Mouse (Mus musculus) activated CD4-positive, CD25-positive, alpha-beta regulatory T cell (primary cell): ENCODE results near the gene Olfr1458. TPM values are rescaled to one million over a fixed set of nuclear protein-coding genes. Genes with fewer than 3 reads are reported as not detected.

Source experiments
- polyA plus RNA-seq, 2 experiments: library from polyadenylated mRNA; unstranded; fragments of 100-300 nt; shearing (Covaris generic); gene quantifications; one replicate each; pipeline ENCODE4 v1.2.1; 2017

The Olfr1458 gene
- not detected for polyA plus RNA-seq

DNA sequence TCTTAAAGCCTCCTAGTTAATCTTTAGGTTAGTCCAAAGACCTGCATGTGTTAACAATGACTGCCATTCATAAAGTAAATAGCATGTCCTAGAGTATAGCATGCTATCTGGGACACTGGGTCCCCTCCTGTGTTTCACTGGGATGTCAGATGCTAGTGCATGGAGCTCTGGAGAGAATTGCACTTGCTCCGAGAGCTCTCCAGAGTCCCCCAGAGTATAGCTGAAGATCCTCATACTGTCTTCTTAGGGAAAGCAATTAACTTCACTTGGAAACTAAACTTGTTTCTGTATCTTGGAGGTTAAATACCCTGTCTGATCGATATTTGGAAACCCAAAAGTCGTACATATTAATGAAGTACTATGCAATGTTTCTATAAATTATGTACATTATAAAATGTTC is at the start of gene Olfr1458:
Gene Olfr1458, minus strand, starts transcription at position 101 of the 400 bp plus-strand sequence.

DNA sequence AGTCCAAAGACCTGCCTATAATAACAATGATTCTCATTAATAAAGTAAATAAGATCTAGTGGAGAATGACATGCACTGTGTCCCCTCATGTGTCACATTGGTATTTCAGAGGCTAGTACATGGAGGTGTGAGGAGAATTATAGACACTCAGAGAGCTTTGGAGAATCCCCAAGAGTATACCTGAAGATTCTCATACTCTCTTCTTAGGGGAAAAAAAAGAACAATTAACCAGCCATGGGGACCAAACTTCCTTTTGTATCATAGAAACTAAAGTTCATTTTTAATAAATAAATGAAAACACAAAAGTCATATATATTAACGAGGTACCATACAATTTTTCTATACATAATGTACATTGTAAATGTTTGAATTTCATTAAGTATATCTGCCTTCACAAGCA is 42.9 kb upstream of the Olfr1458 start, which contains the start of gene Olfr1459:
Gene Olfr1459, minus strand, starts transcription at position 101 of the 400 bp plus-strand sequence.

DNA sequence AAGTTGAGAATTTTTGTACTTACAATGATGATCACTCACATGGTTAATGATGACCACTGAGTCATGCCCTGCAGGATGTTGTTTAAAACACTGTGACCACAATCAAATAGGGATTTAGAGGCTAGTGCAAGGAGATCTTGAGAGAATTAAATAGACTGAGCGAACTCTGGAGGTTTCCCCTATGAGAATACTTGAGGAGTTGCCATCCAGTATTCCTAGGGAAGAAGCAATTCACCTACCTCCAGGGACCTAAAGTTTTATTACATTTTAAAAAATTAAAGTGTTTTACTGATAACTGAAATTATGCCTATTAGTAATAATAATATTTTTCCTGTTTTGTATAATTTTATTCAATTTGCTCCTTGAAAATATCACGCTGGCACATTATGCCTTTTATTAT is 8.8 kb downstream of the Olfr1458 start, which contains the start of gene Olfr1457:
Gene Olfr1457, minus strand, starts transcription at position 101 of the 400 bp plus-strand sequence.

DNA sequence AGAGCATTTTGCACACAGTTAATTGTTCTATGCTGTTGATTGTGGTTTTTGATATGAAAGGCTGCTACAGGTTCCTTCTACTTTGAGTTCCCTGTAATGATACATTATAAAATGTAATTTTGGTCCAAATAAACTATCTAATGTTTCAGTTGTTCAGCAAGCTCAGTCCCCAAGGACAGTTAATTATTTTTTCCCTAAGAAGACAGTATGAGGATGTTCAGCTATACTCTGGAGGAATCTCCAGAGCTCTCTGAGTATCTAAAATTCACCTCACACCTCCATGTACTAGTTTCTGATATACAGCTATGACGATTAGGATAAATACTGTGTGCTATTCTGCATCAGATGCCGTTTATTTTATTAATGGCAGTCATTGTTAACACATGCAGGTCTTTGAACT is 46.3 kb downstream of the Olfr1458 start, which contains the start of gene Olfr1454:
Gene Olfr1454, plus strand, starts transcription at position 301 of the 400 bp plus-strand sequence.

Other genes with a start within 250 kb of the Olfr1458 start
- under 1 TPM in 1 of 2 experiments, not detected in 1; 0.73 TPM for gene Olfr1444, start 249.5 kb downstream of the Olfr1458 start, polyA plus RNA-seq
- gene Olfr1445, start 222.9 kb downstream of the Olfr1458 start, polyA plus RNA-seq, result under 1 TPM in 1 of 2 experiments, not detected in 1; 0.29 TPM
- not detected for gene Olfr1446, start 213.3 kb downstream of the Olfr1458 start, polyA plus RNA-seq
- not detected for gene Olfr1447, start 203.0 kb downstream of the Olfr1458 start, polyA plus RNA-seq
- under 1 TPM in 1 of 2 experiments, not detected in 1; 0.10 TPM for gene Olfr1448, start 182.4 kb downstream of the Olfr1458 start, polyA plus RNA-seq
- gene Olfr1449, start 175.9 kb downstream of the Olfr1458 start, polyA plus RNA-seq, result not detected
- gene Olfr1450, start 156.5 kb downstream of the Olfr1458 start, polyA plus RNA-seq, result not detected
- under 1 TPM in 1 of 2 experiments, not detected in 1; 0.80 TPM for gene Olfr1451, start 111.8 kb downstream of the Olfr1458 start, polyA plus RNA-seq
- not detected for gene Olfr1453, start 78.4 kb downstream of the Olfr1458 start, polyA plus RNA-seq
- gene Olfr1454, start 46.2 kb downstream of the Olfr1458 start, polyA plus RNA-seq, result not detected
- under 1 TPM in 1 of 2 experiments, not detected in 1; 0.32 TPM for gene Olfr1457, start 8.9 kb downstream of the Olfr1458 start, polyA plus RNA-seq
- gene Olfr1459, start 42.8 kb upstream of the Olfr1458 start, polyA plus RNA-seq, result under 1 TPM in 1 of 2 experiments, not detected in 1; 0.15 TPM
- gene Olfr1461, start 56.2 kb upstream of the Olfr1458 start, polyA plus RNA-seq, result not detected
- gene Olfr1462, start 79.0 kb upstream of the Olfr1458 start, polyA plus RNA-seq, result not detected
- gene Olfr1463, start 124.6 kb upstream of the Olfr1458 start, polyA plus RNA-seq, result not detected
- gene Olfr1465, start 208.8 kb upstream of the Olfr1458 start, polyA plus RNA-seq, result not detected
- not detected for gene Olfr1466, start 232.1 kb upstream of the Olfr1458 start, polyA plus RNA-seq